Mouse (Mus musculus): ENCODE results near the gene Gm9837. TPM values are rescaled to one million over a fixed set of nuclear protein-coding genes. Genes with fewer than 3 reads are reported as not detected.

The Gm9837 gene
- total and polyA plus RNA-seq, 2 experiments from 2014 or later: 1.7 TPM; not detected in 1

DNA sequence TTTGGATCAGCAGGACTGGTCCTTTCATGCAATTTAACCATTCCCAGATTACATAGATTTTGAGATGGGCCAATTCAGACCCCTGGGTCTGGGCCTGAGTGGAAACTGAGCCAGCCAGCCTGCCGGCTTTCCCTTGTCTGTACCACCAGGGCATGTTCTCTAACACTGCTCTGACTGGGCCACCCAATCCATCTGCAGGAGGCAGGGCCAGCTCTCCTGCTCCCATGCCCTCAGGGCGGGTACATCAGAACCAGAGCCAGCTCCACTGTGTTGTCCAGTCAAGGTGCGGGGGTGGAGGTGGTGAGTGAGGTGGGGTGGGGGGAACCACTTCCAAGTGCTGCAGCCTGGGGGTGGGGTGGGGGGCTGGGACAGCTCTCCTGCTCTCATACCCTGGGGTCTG is 16.1 kb upstream of the Gm9837 start:
- WGBS: 80% methylated on average over 3 of the region's 3 CpGs

DNA sequence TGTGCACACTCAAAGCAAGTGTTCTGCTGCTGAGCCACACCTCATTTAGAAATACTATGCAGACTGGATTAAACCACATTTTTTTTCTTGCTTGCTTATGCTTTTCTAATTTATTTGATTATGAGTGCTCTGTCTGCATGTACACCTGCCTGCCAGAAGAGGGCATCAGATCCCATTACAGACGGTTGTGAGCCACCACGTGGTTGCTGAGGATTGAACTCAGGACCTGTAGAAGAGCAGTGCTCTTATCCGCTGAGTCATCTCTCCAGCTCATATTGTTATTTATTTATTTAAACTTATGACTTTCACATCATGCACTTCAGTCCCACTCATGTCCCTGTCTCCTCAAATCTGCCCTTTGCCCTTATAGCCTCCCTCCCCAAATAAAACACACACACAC is 15.4 kb upstream of the Gm9837 start:
- DNase-seq: no peak
- H3K9ac ChIP-seq: no peak overlapping the region
- no peaks in the 10 kb centered on the region for H3K36me3 ChIP-seq (ENCODE audit: insufficient read depth)
- H3K4me1 ChIP-seq (ENCODE audit: insufficient read depth): no peaks in the 10 kb centered on the region
- ATAC-seq: no peak
- no peak overlapping the region for H3K4me3 ChIP-seq (ENCODE audit: low read depth, low read length)
- H3K27me3 ChIP-seq (ENCODE audit: insufficient read depth, low read length): 0 out of 2 replicates have a peak, but pooled peaks cover 2% of the 10 kb centered on the region
- no peaks in the 10 kb centered on the region for H3K9me3 ChIP-seq (ENCODE audit: low read length)
- H3K27ac ChIP-seq (ENCODE audit: low read depth, low read length): no peak overlapping the region
- peak; percentile 50 for TF ChIP-seq CTCF (IDR thresholded peaks at IDR 0.05; ENCODE audit: low read depth)
- WGBS: 44% methylated on average over 3 of the region's 3 CpGs
- H3K4me2 ChIP-seq (ENCODE audit: low read depth): no peak overlapping the region

More for the DNA sequence above, 16.1 kb upstream of the Gm9837 start:
- no peak overlapping the region for H3K4me2 ChIP-seq (ENCODE audit: low read depth)
- H3K4me3 ChIP-seq (ENCODE audit: low read depth, low read length): no peak overlapping the region
- no peaks in the 10 kb centered on the region for H3K27me3 ChIP-seq (ENCODE audit: insufficient read depth, low read length)
- H3K9me3 ChIP-seq (ENCODE audit: low read length): no peaks in the 10 kb centered on the region
- H3K27ac ChIP-seq (ENCODE audit: low read depth, low read length): no peak overlapping the region
- TF ChIP-seq CTCF (IDR thresholded peaks at IDR 0.05; ENCODE audit: low read depth): no peak
- H3K9ac ChIP-seq: no peak overlapping the region
- no peak for ATAC-seq
- no peaks in the 10 kb centered on the region for H3K4me1 ChIP-seq (ENCODE audit: insufficient read depth)
- no peaks in the 10 kb centered on the region for H3K36me3 ChIP-seq (ENCODE audit: insufficient read depth)
- DNase-seq: no peak

DNA sequence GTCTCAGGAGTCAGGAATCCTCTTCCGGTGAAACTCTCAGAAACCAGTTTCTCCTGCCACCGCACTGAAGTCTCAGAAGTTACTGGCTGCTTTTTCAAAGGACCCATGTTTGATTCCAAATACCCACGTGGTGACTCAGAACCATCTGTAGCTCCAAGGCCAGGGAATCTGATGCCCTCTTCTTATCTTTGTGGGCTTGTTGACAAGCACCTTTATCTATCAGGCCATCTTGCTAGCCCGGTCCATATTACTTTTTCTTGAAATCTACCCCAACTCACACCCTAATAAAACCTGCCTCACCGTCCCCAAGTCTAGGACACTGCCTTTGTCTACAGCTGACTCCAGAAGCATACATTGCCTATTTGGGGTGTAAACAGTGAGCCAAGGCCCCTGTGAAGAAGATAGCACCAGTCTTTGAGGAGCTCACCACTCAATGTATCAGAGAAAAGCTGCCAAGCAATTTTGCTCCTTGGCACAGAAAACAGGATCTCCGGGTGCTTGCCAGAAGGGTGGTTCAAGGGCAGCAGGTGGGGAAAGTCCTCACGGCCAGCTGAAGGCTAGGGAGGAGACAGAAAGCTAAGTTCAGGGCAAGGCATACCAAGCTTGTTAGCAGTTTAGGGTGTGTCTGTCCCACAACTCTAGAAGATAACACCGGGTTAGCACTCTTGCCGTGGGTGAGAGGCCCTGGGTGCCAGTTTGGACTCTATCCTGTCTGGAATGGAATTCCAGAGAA is 13.0 kb upstream of the Gm9837 start:
- DNase-seq (no peak), ATAC-seq (no peak)
- H3K36me3 ChIP-seq (ENCODE audit: insufficient read depth): no peaks in the 10 kb centered on the region
- H3K4me1 ChIP-seq (ENCODE audit: insufficient read depth): no peaks in the 10 kb centered on the region
- H3K9ac ChIP-seq: no peak overlapping the region
- TF ChIP-seq CTCF (IDR thresholded peaks at IDR 0.05; ENCODE audit: low read depth): no peak
- H3K27ac ChIP-seq (ENCODE audit: low read depth, low read length): no peak overlapping the region
- H3K4me2 ChIP-seq (ENCODE audit: low read depth): no peak overlapping the region
- H3K4me3 ChIP-seq (ENCODE audit: low read depth, low read length): no peak overlapping the region
- 0 out of 2 replicates have a peak, but pooled peaks cover 17% of the 10 kb centered on the region for H3K27me3 ChIP-seq (ENCODE audit: insufficient read depth, low read length)
- WGBS: 79% methylated on average over 9 of the region's 9 CpGs
- H3K9me3 ChIP-seq (ENCODE audit: low read length): no peaks in the 10 kb centered on the region

DNA sequence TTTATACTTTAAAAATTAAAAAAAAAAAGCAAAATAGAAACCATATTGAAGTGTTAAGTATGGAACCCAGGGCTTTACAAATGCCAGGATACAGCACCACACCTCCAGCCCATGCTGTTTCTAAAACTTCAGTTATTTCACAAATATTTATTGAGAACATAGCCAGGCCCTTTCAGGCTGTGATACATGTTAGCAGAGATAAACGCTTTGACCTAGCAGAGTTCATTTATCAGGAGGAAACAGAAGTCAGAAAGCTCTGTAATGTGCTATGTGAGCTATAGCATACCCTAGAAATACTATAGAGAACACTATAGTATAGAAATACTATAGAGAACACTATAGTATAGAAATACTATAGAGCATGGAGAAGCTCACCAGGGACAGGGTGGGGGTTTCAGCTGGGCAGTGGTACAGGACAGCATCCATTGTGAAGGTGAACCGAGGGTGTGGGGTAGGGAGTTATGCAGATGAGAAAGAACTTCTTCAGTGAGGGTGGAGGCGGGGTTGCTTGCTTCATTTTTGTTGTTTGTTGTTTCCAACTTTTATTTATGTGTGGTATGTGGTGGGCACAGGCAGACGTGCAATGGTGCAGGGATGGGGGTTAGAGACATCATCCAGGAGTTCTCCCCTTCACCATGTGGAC is 10.9 kb upstream of the Gm9837 start:
- Histone ChIP-seq H3K27ac (ENCODE audit: low read depth, low read length) (no peak overlapping the region), H3K4me3 (ENCODE audit: low read depth, low read length) (no peak overlapping the region), H3K9ac (no peak overlapping the region), H3K4me2 (ENCODE audit: low read depth) (no peak overlapping the region), H3K4me1 (ENCODE audit: insufficient read depth) (no peaks in the 10 kb centered on the region), H3K27me3 (ENCODE audit: insufficient read depth, low read length) (0 out of 2 replicates have a peak, but pooled peaks cover 17% of the 10 kb centered on the region), H3K36me3 (ENCODE audit: insufficient read depth) (no peaks in the 10 kb centered on the region), H3K9me3 (ENCODE audit: low read length) (no peaks in the 10 kb centered on the region)
- ATAC-seq (no peak), DNase-seq (no peak)
- no peak for TF ChIP-seq CTCF (IDR thresholded peaks at IDR 0.05; ENCODE audit: low read depth)
- WGBS: 74% methylated on average over 4 of the region's 4 CpGs

DNA sequence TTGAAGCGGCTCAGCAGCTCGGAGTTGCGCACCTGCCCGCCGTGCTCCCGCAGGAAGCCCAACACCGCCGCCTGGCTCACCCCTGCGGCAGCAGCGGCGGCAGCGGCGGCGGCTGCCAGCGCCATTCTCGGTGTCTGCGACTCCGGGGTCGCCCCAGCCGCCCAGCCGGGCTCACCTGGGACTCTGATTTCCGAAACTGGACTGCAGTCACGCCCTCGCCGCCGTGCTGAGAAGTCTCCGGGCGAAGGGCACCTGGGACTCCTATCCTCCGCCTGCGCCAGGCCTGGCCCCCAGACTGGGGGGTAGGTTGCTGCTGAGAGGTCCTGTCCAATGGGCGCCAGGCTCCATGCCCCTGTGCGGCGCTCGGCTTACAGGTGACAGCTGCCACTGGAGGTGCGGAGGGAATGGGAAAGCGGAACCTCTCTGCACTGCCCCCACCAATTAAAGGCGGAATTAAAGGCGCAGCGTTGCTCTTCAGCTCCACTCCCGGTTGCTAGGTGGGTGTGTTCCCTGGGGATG is 9.6 kb upstream of the Gm9837 start, which contains the start of the genes Gm9945 and Sowaha:
TSS of gene Gm9945 (plus strand) at position 384 of the 519 bp plus-strand sequence.
TSS of gene Sowaha (minus strand) at position 492 of the 519 bp plus-strand sequence.
- Histone ChIP-seq H3K9ac (peak within 1 kb of the TSS; percentile 53), H3K4me2 (ENCODE audit: low read depth) (peak within 1 kb of the TSS; percentile 59), H3K27me3 (ENCODE audit: insufficient read depth, low read length) (0 out of 2 replicates have a peak, but pooled peaks cover 17% of the 10 kb centered on the region), H3K9me3 (ENCODE audit: low read length) (no peaks in the 10 kb centered on the region), H3K36me3 (ENCODE audit: insufficient read depth) (no peaks in the 10 kb centered on the region), H3K4me1 (ENCODE audit: insufficient read depth) (peaks cover 9% of the 10 kb centered on the region), H3K27ac (ENCODE audit: low read depth, low read length) (peak within 1 kb of the TSS; percentile 50; the same call in 1 of the 2 replicates), H3K4me3 (ENCODE audit: low read depth, low read length) (peak within 1 kb of the TSS; percentile 40)
- ATAC-seq: peak; percentile 66
- DNase-seq: peak; percentile 65
- WGBS: 3% methylated on average over 40 of the region's 40 CpGs
- peak; percentile 40 for TF ChIP-seq CTCF (IDR thresholded peaks at IDR 0.05; ENCODE audit: low read depth)

DNA sequence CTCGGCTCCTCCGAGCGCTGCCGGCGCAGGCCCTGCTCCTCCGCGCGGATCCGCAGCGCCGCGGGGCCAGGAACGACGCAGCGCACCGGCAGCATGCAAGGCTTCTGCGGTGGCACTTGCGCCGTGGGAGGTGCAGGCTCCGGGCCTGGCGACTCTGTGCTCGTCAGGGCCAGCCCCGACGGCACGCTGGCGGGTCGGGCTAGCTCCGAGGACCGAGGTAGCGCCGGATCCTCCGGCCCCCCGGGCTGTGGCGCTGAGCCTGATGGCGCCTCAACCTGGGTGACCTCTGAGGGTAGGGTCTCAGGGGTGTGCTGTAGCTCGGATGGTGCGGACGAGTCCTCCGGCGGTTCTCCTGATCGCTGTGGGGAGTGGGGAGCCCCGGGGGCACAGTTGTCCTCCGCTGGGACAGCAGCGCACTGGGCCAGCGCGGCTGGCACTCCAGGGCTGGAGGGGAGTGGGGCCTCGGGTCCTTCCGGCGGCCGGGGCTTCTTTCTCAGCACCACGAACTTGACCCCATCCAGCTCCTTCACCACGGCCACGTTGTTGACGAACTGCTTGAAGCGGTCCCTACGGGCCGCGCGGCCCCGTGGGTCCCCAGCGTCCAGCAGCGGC is 9.0 kb upstream of the Gm9837 start:
- Histone ChIP-seq H3K4me2 (ENCODE audit: low read depth) (peak overlapping the region; percentile 59), H3K27ac (ENCODE audit: low read depth, low read length) (peak overlapping the region; percentile 50; the same call in 1 of the 2 replicates), H3K36me3 (ENCODE audit: insufficient read depth) (no peaks in the 10 kb centered on the region), H3K4me1 (ENCODE audit: insufficient read depth) (peaks cover 9% of the 10 kb centered on the region), H3K9ac (peak overlapping the region; percentile 53), H3K27me3 (ENCODE audit: insufficient read depth, low read length) (0 out of 2 replicates have a peak, but pooled peaks cover 17% of the 10 kb centered on the region), H3K4me3 (ENCODE audit: low read depth, low read length) (peak overlapping the region; percentile 40), H3K9me3 (ENCODE audit: low read length) (no peaks in the 10 kb centered on the region)
- no peak for TF ChIP-seq CTCF (IDR thresholded peaks at IDR 0.05; ENCODE audit: low read depth)
- 4% methylated on average over 62 of the region's 62 CpGs for WGBS
- DNase-seq (peak; percentile 58), ATAC-seq (peak; percentile 40; the same call in 1 of the 2 replicates)
